Mouse (Mus musculus) adrenal gland, adult (tissue): Measurements from ENCODE around the gene Pbp2.

Experiments
- DNase-seq, 2 experiments: peaks; one replicate each; pipeline ENCODE4 v3.0.0; 2022 to 2023; ENCODE audit warnings: low spot score in 1 of 2; ENCODE audit not compliant: inconsistent age in 2 of 2

The Pbp2 gene

DNA sequence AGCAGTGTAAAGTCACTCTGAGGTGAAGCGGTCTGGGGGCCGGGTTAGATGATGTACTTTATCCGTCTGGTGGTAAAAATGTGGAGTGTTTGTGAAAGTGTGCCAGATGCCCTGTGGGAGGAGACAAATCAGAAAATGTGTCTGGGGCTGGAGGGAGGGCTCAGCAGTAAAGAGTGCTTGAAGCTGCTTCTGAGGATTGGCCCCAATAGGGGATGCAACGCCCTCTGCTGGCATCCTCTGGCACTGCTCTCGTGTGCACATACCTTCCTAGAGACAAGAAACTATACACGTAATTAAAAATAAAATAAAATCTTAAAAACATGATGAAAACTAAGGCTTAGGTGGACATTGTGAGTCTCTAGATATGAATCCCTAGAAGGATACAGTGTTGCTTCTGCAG lies 49.8 kb downstream of the Pbp2 start:
- no peak for DNase-seq
